Mouse (Mus musculus): ENCODE measurements at regions not wholly inside any gene's neighbourhood (a gene's known extent, or its start where the extent isn't known, plus 50 kb on each side); places are given as distances from the start of the nearest gene placed in this dataset.

- TF ChIP-seq CTCF (IDR thresholded peaks at IDR 0.05; ENCODE audit: borderline replicate concordance, insufficient read depth, low read depth, low read length) (no peak), POLR2A (IDR thresholded peaks at IDR 0.05; ENCODE audit: borderline replicate concordance, insufficient read depth, low read length) (no peak)
These were observed 173.4 kb downstream of the Gm5426 start for GRCm38 (mm10) chr10:96309766-96310165.

Measured in cerebellum, adult 2 months (tissue).